Mouse (Mus musculus) c-Kit-positive CD71-positive TER-119-positive erythroid progenitor cells, embryonic 14.5 days (primary cell): ENCODE data around the gene Hmgcs1.

ENCODE experiments used
- DNase-seq: peaks from one replicate; pipeline ENCODE4 v3.0.0-alpha.2; 2013; ENCODE audit warnings: low spot score

Hmgcs1 gene

DNA sequence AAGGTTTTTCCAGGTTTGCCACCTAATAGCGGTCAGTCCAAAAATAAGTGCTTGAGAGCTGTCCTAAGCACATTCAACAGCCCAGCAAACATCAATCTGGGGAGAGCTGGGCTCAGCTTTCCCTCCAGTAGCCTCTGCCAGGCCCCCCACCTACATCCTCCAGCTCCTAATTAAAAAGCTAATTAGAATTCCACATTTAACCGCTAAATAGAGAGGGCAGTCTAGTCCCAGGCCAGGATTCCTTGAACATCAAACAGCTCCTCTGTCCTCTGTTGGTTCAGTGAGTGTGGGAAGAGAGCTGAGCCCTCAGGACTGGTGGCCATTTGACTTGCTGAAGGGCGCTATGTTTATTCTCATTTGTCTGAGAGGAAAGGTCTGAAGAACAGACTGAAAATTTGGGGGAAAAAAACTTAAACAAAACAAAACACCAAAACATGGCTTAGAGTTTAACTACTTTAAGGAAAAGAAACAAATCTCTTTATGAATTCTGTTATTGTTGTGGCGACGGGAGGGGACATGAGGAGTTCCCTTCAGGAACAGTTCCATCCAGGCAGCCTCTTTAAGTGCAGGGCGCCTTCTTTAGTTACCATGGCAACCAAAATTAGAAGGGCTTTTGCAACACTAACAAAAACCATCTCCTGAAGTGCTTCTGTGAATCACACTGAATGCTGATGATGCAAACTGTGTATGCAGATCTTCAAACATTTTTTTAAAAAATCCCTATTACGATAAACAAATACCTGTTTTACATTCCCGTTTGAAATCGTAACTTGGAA lies 63.9 kb downstream of the Hmgcs1 start:
- no peak for DNase-seq

DNA sequence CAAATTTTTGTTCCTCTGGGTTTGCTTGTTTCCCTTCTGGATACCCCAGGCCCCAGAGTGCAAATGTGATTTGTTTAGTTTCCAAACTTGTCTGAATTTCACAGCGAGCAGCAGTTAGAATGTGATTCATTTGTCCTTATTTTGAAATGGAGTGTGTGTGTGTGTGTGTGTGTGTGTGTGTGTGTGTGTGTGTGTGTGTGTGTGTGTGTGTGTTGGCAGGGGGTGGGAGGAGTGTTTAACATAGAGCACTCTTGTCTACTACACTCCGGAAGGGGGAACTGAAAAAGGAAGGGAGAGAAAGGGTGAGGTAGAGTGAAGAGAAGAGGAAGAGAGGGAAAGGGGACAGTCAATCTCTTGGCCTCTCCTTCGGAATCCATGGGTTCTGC lies 64.4 kb downstream of the Hmgcs1 start:
- no peak for DNase-seq

DNA sequence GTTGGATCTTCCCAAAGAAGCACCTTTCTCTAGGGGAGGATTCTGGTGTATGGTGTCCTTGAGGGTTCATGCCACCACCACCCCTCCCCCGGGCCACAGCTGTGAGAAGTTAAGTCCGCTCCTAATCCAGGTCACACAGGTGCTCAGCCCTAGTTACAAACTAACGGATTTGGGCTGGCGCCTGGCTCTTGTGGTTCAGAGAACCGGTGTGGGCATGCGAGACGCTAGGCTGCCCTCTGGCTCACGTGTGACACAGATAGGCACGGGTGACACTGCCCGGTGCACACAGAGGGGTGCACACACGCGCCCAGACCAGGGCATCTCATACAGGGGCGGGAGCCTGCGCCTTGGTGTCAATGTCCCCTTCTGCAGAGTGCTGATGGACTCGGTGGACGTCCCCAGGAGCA lies 65.0 kb downstream of the Hmgcs1 start:
- DNase-seq, result no peak

DNA sequence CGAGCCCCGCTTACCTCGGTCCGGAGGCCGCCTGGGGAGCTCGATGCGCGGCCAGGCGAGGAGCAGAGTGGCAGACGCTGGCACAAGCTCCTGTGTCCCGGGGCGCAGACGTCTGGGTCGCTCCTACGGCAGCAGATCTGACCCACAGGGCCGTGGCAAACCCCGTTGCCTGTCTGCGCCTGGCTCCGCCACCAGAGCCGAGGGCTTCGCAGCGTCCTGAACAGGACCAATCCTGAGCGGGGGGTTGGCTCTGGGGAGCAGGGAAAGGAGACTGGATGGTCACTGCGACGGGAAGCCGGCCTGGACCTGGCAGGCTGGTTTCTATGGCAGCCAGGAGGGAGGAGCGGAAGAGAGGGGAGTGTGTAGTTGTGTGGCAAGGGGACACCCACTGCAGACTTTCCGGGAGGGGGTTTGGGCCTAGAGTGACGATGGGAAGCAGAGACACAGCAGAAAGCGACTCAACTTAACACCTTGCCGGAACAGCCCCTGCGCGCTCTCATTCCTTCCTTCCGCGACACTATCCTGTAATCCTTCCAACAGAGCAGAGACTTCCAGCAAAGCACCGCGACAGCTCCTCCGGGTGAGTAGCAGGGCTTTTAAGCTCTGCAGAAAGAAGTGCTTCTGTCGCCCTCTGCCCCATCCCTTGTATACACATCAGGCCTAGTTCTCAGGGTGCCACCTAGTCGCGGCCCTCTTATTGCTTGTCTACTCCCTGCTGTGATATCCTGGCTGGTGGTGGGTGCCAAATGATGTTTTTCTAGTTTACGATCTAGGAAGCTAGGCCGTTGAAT lies 65.7 kb downstream of the Hmgcs1 start, which contains the start of gene Nim1k:
TSS of gene Nim1k (minus strand) at position 202 of the 791 bp plus-strand sequence.
- no peak for DNase-seq

DNA sequence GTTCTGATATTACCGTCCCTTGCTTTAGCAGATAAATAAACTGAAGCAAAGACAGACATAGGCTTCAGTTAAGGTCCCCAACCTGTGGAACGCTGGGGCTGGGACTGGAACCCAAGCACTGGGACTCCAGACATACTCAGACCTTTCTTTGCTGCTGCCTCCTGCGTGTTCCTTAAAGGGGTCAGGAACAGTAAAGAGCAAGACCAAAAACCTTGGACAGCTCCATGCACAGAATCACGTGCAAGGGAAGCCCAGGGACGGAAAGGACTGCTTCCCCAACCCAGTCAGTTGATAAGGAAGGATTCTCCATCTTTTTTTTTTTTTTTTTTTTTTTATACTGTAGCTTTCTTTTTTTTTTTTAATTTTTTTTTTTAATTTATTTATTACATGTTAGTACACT lies 66.7 kb downstream of the Hmgcs1 start:
- DNase-seq, result no peak
